Mouse (Mus musculus) T-helper 2 cell (primary cell): ENCODE measurements around the gene Prss48.
"Not testable (repeated sequence)": the region's sequence is repeated elsewhere in the genome, so short reads cannot be mapped to it uniquely, and the experiment has no call there.

Experiments used
- in situ Hi-C: fragments of 300-600 bp; cut with MboI, MseI; formaldehyde crosslinking; loops from one replicate; pipeline ENCODE4 v1.15.1; 2025; ENCODE audit warnings: high pct_unique_total_duplicates

Prss48 gene

GRCm38 (mm10) chr3:86004751-86005150, 2.5 kb upstream of the Prss48 start:
- in situ Hi-C loops, result no loop called here

GRCm38 (mm10) chr3:86002940-86003339, 649 bp upstream of the Prss48 start:
- in situ Hi-C loops, result no loop called here

GRCm38 (mm10) chr3:86001271-86001670, 1.0 kb downstream of the Prss48 start:
- in situ Hi-C loops, result no loop called here

GRCm38 (mm10) chr3:85994645-85995044, 7.6 kb downstream of the Prss48 start:
- in situ Hi-C loops, result no loop called here

- in situ Hi-C loops, result no loop called here
Measured at GRCm38 (mm10) chr3:85993744-85994143, 8.5 kb downstream of the Prss48 start.

- in situ Hi-C loops, result no loop called here
Measured at GRCm38 (mm10) chr3:85991802-85992156, 10.5 kb downstream of the Prss48 start.

- in situ Hi-C loops, result no loop called here
Measured at GRCm38 (mm10) chr3:85991140-85991801, 11.0 kb downstream of the Prss48 start.

GRCm38 (mm10) chr3:85987225-85987624, 15.1 kb downstream of the Prss48 start:
- in situ Hi-C loops, result no loop called here

GRCm38 (mm10) chr3:85984537-85984936, 17.8 kb downstream of the Prss48 start:
- in situ Hi-C loops, result no loop called here

- in situ Hi-C loops, result not testable (repeated sequence)
Measured at GRCm38 (mm10) chr3:85981761-85982160, 20.5 kb downstream of the Prss48 start.

GRCm38 (mm10) chr3:85980036-85980435, 22.3 kb downstream of the Prss48 start:
- in situ Hi-C loops, result no loop called here

GRCm38 (mm10) chr3:85974451-85974850, 27.8 kb downstream of the Prss48 start:
- in situ Hi-C loops, result no loop called here

- in situ Hi-C loops, result no loop called here
Measured at GRCm38 (mm10) chr3:85973376-85974140, 28.7 kb downstream of the Prss48 start.

- in situ Hi-C loops, result no loop called here
Measured at GRCm38 (mm10) chr3:85971599-85971975, 30.7 kb downstream of the Prss48 start.

GRCm38 (mm10) chr3:85970742-85971598, 31.3 kb downstream of the Prss48 start, which contains the start of gene Sh3d19:
Gene Sh3d19, plus strand, starts transcription at chr3:85971109.
- in situ Hi-C loops, result no loop called here

- in situ Hi-C loops, result no loop called here
Measured at GRCm38 (mm10) chr3:85969040-85969439, 33.3 kb downstream of the Prss48 start.

- in situ Hi-C loops, result no loop called here
Measured at GRCm38 (mm10) chr3:85965479-85965878, 36.8 kb downstream of the Prss48 start.

GRCm38 (mm10) chr3:85961134-85961533, 41.2 kb downstream of the Prss48 start:
- in situ Hi-C loops, result no loop called here

GRCm38 (mm10) chr3:85959669-85960068, 42.6 kb downstream of the Prss48 start:
- in situ Hi-C loops, result no loop called here

- in situ Hi-C loops, result no loop called here
Measured at GRCm38 (mm10) chr3:85955704-85956103, 46.6 kb downstream of the Prss48 start.

GRCm38 (mm10) chr3:85955269-85955668, 47.0 kb downstream of the Prss48 start:
- in situ Hi-C loops, result no loop called here

GRCm38 (mm10) chr3:85952696-85953283, 49.5 kb downstream of the Prss48 start:
- in situ Hi-C loops, result no loop called here
